Mouse (Mus musculus): ENCODE measurements around the gene Myl6.

Myl6 gene

GRCm38 (mm10) chr10:128493695-128494666 is at the start of gene Myl6:
Gene Myl6 (minus strand): TSS chr10:128494145.
- peak; percentile 97 to 99 for DNase-seq (ENCODE audit: low spot score in 2 of 2)

- DNase-seq (ENCODE audit: low spot score in 2 of 2) = no peak
Measured at GRCm38 (mm10) chr10:128543100-128543499, 49.2 kb upstream of the Myl6 start.

- DNase-seq (ENCODE audit: low spot score in 2 of 2) = no peak
Measured at GRCm38 (mm10) chr10:128538340-128538870, 44.5 kb upstream of the Myl6 start.

- DNase-seq (ENCODE audit: low spot score in 2 of 2) = peak; percentile 79 to 88
Measured at GRCm38 (mm10) chr10:128536266-128536940, 42.5 kb upstream of the Myl6 start.

GRCm38 (mm10) chr10:128535624-128536265 is 41.8 kb upstream of the Myl6 start:
- DNase-seq (ENCODE audit: low spot score in 2 of 2) = no peak

- no peak for DNase-seq (ENCODE audit: low spot score in 2 of 2)
Measured at GRCm38 (mm10) chr10:128535206-128535605, 41.3 kb upstream of the Myl6 start.

GRCm38 (mm10) chr10:128526366-128527356 is 32.7 kb upstream of the Myl6 start:
- DNase-seq (ENCODE audit: low spot score in 2 of 2) = no peak

- DNase-seq (ENCODE audit: low spot score in 2 of 2) = peak; percentile 92 to 94
Measured at GRCm38 (mm10) chr10:128525671-128526308, 31.8 kb upstream of the Myl6 start, which contains the start of gene Esyt1. Gene Esyt1 (minus strand): TSS chr10:128525871.

GRCm38 (mm10) chr10:128524732-128525662 is 31.1 kb upstream of the Myl6 start:
- DNase-seq (ENCODE audit: low spot score in 2 of 2) = peak; percentile 54 to 71

- DNase-seq (ENCODE audit: low spot score in 2 of 2) = no peak
Measured at GRCm38 (mm10) chr10:128524111-128524731, 30.3 kb upstream of the Myl6 start.

GRCm38 (mm10) chr10:128522351-128522750 is 28.4 kb upstream of the Myl6 start:
- DNase-seq (ENCODE audit: low spot score in 2 of 2) = no peak

GRCm38 (mm10) chr10:128520591-128520990 is 26.6 kb upstream of the Myl6 start:
- DNase-seq (ENCODE audit: low spot score in 2 of 2) = peak in 1 of 2 experiments; percentile 45

GRCm38 (mm10) chr10:128518833-128519232 is 24.9 kb upstream of the Myl6 start:
- peak in 1 of 2 experiments; percentile 62 for DNase-seq (ENCODE audit: low spot score in 2 of 2)

GRCm38 (mm10) chr10:128516677-128517076 is 22.7 kb upstream of the Myl6 start:
- DNase-seq (ENCODE audit: low spot score in 2 of 2) = peak in 1 of 2 experiments; percentile 57

- DNase-seq (ENCODE audit: low spot score in 2 of 2) = peak in 1 of 2 experiments; percentile 56
Measured at GRCm38 (mm10) chr10:128516029-128516428, 22.1 kb upstream of the Myl6 start.

- no peak for DNase-seq (ENCODE audit: low spot score in 2 of 2)
Measured at GRCm38 (mm10) chr10:128515044-128515443, 21.1 kb upstream of the Myl6 start.

GRCm38 (mm10) chr10:128511761-128512160 is 17.8 kb upstream of the Myl6 start:
- no peak for DNase-seq (ENCODE audit: low spot score in 2 of 2)

GRCm38 (mm10) chr10:128511189-128511588 is 17.2 kb upstream of the Myl6 start:
- no peak for DNase-seq (ENCODE audit: low spot score in 2 of 2)

Data from urinary bladder, postnatal 4 days (tissue).